Mouse (Mus musculus): ENCODE measurements at regions not wholly inside any gene's neighbourhood (a gene's known extent, or its start where the extent isn't known, plus 50 kb on each side); places are given as distances from the start of the nearest gene placed in this dataset.

DNA sequence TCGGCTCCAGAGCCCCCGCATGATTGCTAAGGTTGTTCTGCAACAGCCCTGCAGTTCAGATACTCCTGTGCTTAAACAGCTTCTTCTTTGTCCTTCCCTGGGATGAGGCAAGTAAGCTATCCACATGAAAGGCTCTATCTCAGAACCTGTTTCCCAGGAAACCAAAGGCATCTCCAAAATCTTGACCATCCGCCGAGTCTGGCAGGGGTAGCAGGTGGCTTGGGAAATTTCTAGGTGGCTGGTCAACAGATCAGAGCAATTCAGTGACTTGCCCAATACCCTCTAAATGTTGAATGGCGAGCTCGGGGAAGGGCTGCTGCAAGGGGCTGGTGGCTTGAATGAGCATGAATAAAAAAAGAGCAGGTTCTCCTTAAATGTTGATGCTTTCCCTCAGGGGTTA, 229.7 kb upstream of the Mphosph6 start:
- H3K4me1 ChIP-seq (ENCODE audit: insufficient read depth) = no peaks in the 10 kb centered on the region
- no peak overlapping the region for H3K4me2 ChIP-seq
- 65% methylated on average over 6 of the region's 6 CpGs for WGBS
- ATAC-seq (ENCODE audit: insufficient read depth) = no peak
- DNase-seq = no peak
- no peaks in the 10 kb centered on the region for H3K27me3 ChIP-seq (ENCODE audit: insufficient read depth, low read length)
- no peak overlapping the region for H3K9ac ChIP-seq
- no peak for TF ChIP-seq CTCF (IDR thresholded peaks at IDR 0.05; ENCODE audit: low read depth)
- no peaks in the 10 kb centered on the region for H3K36me3 ChIP-seq (ENCODE audit: insufficient read depth)
- H3K4me3 ChIP-seq (ENCODE audit: low read depth, low read length) = no peak overlapping the region
- H3K27ac ChIP-seq (ENCODE audit: low read depth) = no peak overlapping the region
- no peaks in the 10 kb centered on the region for H3K9me3 ChIP-seq (ENCODE audit: low read depth, low read length)

DNA sequence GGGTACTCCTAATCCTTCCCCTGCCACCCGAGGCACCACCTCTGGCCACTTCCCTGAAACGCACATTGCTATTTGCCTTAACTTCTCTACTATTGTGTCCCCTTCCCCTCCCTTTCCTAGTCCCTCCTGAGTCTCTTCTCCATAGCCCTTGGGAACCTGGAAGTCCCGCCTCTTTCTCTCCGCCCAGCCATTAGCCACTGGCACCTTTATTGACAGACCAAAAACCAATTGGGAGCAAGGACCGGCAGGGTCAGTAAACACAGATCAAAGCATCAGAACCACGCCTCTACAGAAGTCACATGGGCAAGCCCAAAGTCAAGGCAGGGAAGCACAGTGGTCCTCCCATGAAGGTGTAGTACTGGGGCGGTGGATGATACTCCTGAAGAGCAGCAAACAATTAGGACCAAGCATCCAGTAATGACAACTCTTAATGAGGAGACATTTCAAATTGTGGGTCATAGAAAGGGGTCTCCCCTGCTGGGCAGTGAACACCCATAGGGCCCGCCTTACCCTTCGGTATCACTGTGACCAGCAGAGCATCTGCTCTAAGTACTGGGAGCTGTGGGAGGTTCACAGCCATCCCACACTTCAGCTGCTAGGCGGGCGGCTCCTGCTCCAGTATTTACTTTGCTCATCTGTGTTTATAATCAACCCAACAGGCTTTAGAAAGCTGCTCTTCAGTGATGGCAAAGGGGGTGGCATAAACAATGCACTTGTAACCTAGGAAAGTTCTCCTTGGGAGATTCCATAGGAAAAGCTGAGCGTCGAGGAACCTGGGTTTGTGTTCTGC, 226.5 kb upstream of the Mphosph6 start:
- H3K27me3 ChIP-seq (ENCODE audit: insufficient read depth, low read length) = no peaks in the 10 kb centered on the region
- ATAC-seq (ENCODE audit: insufficient read depth) (no peak), DNase-seq (no peak)
- H3K9ac ChIP-seq = no peak overlapping the region
- H3K4me3 ChIP-seq (ENCODE audit: low read depth, low read length) = no peak overlapping the region
- no peak for TF ChIP-seq CTCF (IDR thresholded peaks at IDR 0.05; ENCODE audit: low read depth)
- H3K4me2 ChIP-seq = no peak overlapping the region
- no peaks in the 10 kb centered on the region for H3K4me1 ChIP-seq (ENCODE audit: insufficient read depth)
- H3K9me3 ChIP-seq (ENCODE audit: low read depth, low read length) = no peaks in the 10 kb centered on the region
- 82% methylated on average over 13 of the region's 13 CpGs for WGBS
- H3K36me3 ChIP-seq (ENCODE audit: insufficient read depth) = no peaks in the 10 kb centered on the region
- H3K27ac ChIP-seq (ENCODE audit: low read depth) = no peak overlapping the region

DNA sequence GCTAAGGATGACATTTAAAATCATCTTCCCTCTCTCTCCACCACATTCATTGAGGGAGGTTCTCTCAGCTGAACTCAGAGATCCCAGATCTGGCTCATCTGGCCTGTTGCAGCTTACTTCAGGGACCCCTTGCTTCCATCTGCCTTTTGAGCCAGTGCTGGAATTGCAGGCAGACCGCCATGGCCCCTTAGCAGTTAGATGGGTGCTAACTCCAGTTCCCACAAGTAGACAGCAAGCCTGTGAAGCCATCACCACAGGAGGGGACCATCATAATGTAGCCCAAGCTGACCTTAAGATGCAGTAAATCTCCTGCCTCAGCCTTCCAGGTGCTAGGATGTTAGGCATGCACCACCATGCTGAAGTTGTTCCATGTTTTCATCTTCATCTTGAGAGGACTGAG, 221.7 kb upstream of the Mphosph6 start:
- H3K4me1 ChIP-seq (ENCODE audit: insufficient read depth) = no peaks in the 10 kb centered on the region
- H3K36me3 ChIP-seq (ENCODE audit: insufficient read depth) = no peaks in the 10 kb centered on the region
- H3K9me3 ChIP-seq (ENCODE audit: low read depth, low read length) = no peaks in the 10 kb centered on the region
- DNase-seq (no peak), ATAC-seq (ENCODE audit: insufficient read depth) (no peak)
- WGBS = 95% methylated on average over 1 of the region's 1 CpGs
- TF ChIP-seq CTCF (IDR thresholded peaks at IDR 0.05; ENCODE audit: low read depth) = no peak
- no peak overlapping the region for H3K4me3 ChIP-seq (ENCODE audit: low read depth, low read length)
- no peak overlapping the region for H3K9ac ChIP-seq
- no peak overlapping the region for H3K27ac ChIP-seq (ENCODE audit: low read depth)
- H3K27me3 ChIP-seq (ENCODE audit: insufficient read depth, low read length) = no peaks in the 10 kb centered on the region
- H3K4me2 ChIP-seq = no peak overlapping the region

DNA sequence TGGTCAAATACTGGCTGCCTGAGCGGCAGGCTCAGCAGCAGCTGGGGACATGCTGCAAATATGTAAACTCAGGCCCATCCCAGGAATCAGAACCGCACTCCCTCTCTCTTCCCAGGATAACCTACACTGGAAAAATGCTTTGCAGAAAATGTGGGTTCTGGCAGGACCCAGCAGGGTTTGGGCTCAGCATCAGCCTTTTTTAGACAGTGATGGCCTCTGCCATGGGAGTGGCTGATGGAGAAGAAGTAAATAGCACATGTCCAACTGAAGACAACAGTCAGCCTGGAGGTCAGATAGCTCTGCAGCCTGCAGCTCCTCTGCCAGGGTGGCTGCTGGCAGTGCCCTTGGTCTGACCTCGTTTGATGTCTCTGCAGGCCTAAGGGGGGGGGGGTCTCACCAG, 220.2 kb upstream of the Mphosph6 start:
- no peak for TF ChIP-seq CTCF (IDR thresholded peaks at IDR 0.05; ENCODE audit: low read depth)
- H3K9ac ChIP-seq = no peak overlapping the region
- no peak for DNase-seq
- H3K4me1 ChIP-seq (ENCODE audit: insufficient read depth) = no peaks in the 10 kb centered on the region
- H3K4me2 ChIP-seq = no peak overlapping the region
- 29% methylated on average over 3 of the region's 3 CpGs for WGBS
- no peaks in the 10 kb centered on the region for H3K9me3 ChIP-seq (ENCODE audit: low read depth, low read length)
- no peak overlapping the region for H3K27ac ChIP-seq (ENCODE audit: low read depth)
- ATAC-seq (ENCODE audit: insufficient read depth) = no peak
- H3K27me3 ChIP-seq (ENCODE audit: insufficient read depth, low read length) = no peaks in the 10 kb centered on the region
- H3K4me3 ChIP-seq (ENCODE audit: low read depth, low read length) = no peak overlapping the region
- no peaks in the 10 kb centered on the region for H3K36me3 ChIP-seq (ENCODE audit: insufficient read depth)

DNA sequence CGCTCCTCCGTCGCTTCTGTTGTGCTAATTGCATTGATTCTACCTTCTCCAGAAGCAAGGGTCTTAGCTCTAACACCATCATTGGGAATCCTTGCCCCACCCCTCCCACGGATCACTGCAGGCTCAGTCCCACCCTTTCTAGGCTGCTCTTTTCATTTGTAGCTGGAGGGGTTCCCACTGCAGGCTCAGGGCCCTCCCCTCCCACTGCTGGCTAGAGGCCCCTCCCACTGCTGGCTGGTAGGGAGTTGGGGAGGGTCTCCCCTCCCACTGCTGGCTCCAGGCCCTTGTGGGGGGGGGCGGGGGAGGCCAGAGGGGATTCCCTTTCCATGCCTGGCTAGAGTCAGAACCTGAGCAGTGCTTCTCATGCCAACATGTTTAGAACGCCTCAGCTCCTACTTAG, 215.5 kb upstream of the Mphosph6 start:
- Histone ChIP-seq H3K4me3 (ENCODE audit: low read depth, low read length) (no peak overlapping the region), H3K4me1 (ENCODE audit: insufficient read depth) (no peaks in the 10 kb centered on the region), H3K9ac (no peak overlapping the region), H3K36me3 (ENCODE audit: insufficient read depth) (no peaks in the 10 kb centered on the region), H3K27ac (ENCODE audit: low read depth) (no peak overlapping the region), H3K27me3 (ENCODE audit: insufficient read depth, low read length) (no peaks in the 10 kb centered on the region), H3K4me2 (no peak overlapping the region), H3K9me3 (ENCODE audit: low read depth, low read length) (no peaks in the 10 kb centered on the region)
- TF ChIP-seq CTCF (IDR thresholded peaks at IDR 0.05; ENCODE audit: low read depth) = no peak
- WGBS = 36% methylated on average over 6 of the region's 6 CpGs
- DNase-seq (no peak), ATAC-seq (ENCODE audit: insufficient read depth) (no peak; the same call in 1 of the 2 replicates)

DNA sequence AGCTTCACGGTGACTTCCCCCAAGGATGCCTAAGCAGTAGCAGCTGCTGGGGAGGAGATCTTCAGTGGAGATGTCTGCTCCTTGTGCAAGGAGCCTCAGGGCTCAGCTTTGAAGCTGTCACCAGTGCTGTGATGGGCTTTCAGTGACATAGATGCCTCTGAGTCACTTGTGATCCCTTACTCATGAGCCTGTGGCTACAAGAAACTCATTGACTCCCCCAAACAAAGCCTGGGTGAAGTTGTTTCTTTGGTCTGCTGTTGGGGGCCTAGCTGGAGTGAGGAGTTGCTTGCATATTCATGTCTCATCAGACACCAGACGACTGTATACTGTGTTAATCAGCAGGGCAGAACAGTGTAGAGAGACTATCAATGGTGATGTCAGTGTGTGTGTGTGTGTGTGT, 203.4 kb upstream of the Mphosph6 start:
- DNase-seq = no peak
- H3K4me2 ChIP-seq = no peak overlapping the region
- WGBS = 51% methylated on average over 2 of the region's 2 CpGs

DNA sequence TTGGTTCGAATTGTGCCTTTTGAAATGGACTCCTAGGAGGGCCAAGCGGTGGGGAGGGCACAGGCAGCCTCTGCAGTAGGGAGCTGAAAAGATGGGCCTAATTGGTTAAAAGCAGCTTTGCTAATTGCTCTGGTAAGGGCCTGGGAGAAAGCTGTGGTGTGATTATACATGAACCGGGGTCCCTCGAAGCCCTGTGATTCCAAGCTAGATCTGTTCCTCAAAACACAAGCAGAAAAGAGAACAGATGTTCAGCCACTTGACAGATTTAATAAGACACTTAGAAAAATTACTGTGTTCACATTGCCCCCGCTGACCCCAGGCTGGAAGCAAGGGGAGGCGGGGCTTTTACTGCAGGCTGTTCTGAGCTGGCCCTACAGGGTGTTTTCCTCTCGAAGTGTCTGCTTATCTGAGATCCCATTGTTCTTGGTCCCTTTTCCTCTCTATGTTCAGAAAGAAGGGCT, 202.7 kb upstream of the Mphosph6 start:
- ATAC-seq (ENCODE audit: insufficient read depth) = no peak; the same call in 1 of the 2 replicates
- 31% methylated on average over 7 of the region's 7 CpGs for WGBS

More for the DNA sequence above, 203.4 kb upstream of the Mphosph6 start:
- no peak for ATAC-seq (ENCODE audit: insufficient read depth)
- Histone ChIP-seq H3K27me3 (ENCODE audit: insufficient read depth, low read length) (no peaks in the 10 kb centered on the region), H3K9ac (no peak overlapping the region), H3K4me3 (ENCODE audit: low read depth, low read length) (no peak overlapping the region), H3K9me3 (ENCODE audit: low read depth, low read length) (no peaks in the 10 kb centered on the region), H3K27ac (ENCODE audit: low read depth) (no peak overlapping the region), H3K4me1 (ENCODE audit: insufficient read depth) (no peaks in the 10 kb centered on the region), H3K36me3 (ENCODE audit: insufficient read depth) (no peaks in the 10 kb centered on the region)
- TF ChIP-seq CTCF (IDR thresholded peaks at IDR 0.05; ENCODE audit: low read depth) = no peak

More for the DNA sequence above, 202.7 kb upstream of the Mphosph6 start:
- no peaks in the 10 kb centered on the region for H3K9me3 ChIP-seq (ENCODE audit: low read depth, low read length)
- H3K27me3 ChIP-seq (ENCODE audit: insufficient read depth, low read length) = no peaks in the 10 kb centered on the region
- no peaks in the 10 kb centered on the region for H3K36me3 ChIP-seq (ENCODE audit: insufficient read depth)
- no peaks in the 10 kb centered on the region for H3K4me1 ChIP-seq (ENCODE audit: insufficient read depth)
- no peak overlapping the region for H3K4me3 ChIP-seq (ENCODE audit: low read depth, low read length)
- peak; percentile 50 for DNase-seq
- H3K27ac ChIP-seq (ENCODE audit: low read depth) = no peak overlapping the region
- H3K9ac ChIP-seq = no peak overlapping the region
- TF ChIP-seq CTCF (IDR thresholded peaks at IDR 0.05; ENCODE audit: low read depth) = no peak
- no peak overlapping the region for H3K4me2 ChIP-seq

All from lung, embryonic 14.5 days (tissue).